Mouse (Mus musculus) naive thymus-derived CD4-positive, alpha-beta T cell, adult 2 months (primary cell): ENCODE results near the gene Arhgef19.
A peak's percentile ranks its signal among the peaks of the same experiment; 100 is the strongest.

ENCODE experiments used
- DNase-seq: peaks from one replicate; pipeline ENCODE4 v3.0.0-alpha.2; 2011; ENCODE audit warnings: low read depth

The Arhgef19 gene

GRCm38 (mm10) chr4:141239388-141240125, at the start of gene Arhgef19:
Gene Arhgef19 (plus strand): TSS chr4:141239499.
- DNase-seq, result peak; percentile 83

DNA sequence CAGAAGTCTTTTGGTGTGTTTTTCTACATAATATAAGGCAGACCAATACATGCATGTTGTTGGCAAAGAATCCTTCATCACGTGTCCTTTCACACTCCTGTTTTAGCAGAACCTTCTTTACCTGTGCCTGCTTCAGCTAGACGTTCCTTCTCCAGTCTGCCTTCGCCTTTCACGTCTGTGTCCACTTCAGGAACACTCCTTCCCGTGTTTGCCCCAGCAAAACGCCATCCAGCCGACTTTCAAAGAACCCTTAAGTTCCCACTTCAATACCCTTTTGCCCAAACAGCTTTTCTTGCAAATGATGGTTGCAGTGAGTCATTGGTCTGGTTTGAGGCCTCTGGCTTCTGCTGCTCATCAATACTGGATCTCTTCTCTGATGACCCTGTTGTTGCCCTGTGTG, 48.0 kb upstream of the Arhgef19 start:
- no peak for DNase-seq

- DNase-seq, result no peak
These were observed 44.7 kb upstream of the Arhgef19 start for GRCm38 (mm10) chr4:141194553-141194952.

- DNase-seq, result no peak
These were observed 42.2 kb upstream of the Arhgef19 start for GRCm38 (mm10) chr4:141196981-141197685.

DNA sequence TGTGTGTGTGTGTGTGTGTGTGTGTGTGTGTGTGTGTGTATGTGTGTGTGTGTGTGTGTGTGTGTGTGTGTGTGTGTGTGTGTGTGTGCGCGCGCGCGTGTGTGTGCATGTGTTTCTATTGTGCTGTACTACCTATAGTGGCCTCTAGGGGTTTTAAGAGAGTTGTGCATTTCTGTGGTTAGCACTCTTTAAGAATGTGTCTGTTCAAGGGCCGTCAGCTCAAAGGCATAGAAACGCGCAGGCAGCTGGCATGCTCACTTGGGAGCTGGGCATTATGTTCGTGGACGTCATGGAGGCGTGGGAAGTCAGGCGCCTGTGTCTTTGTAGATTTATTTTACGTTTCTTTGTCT, 41.6 kb upstream of the Arhgef19 start:
- DNase-seq, result no peak

- no peak for DNase-seq
These were observed 38.4 kb upstream of the Arhgef19 start for GRCm38 (mm10) chr4:141200906-141201305.

GRCm38 (mm10) chr4:141202192-141202591, 37.1 kb upstream of the Arhgef19 start:
- no peak for DNase-seq

DNA sequence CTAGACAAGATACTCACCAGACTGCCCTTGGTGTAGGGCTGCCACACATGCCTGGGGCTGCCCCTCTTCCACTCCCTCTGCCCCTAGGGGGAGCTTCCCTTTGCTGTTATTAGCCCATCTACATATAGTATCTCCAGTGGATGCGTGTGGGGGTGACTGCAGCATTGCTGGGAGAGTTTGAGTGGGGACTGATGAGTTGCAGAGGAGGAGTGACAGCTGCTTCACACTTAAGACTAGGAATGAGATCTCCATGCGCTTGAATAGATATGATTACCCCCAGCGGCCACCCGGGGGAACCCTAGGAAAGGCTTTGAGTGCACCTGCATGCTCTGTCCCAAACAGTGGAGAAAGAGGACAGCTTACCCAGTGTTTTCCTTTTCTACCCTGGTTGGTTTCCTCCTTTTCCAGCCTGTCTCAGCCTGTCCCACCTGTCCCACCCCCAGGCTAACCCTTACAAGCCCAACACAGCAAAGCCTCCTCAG, 34.7 kb upstream of the Arhgef19 start:
- DNase-seq, result no peak

DNA sequence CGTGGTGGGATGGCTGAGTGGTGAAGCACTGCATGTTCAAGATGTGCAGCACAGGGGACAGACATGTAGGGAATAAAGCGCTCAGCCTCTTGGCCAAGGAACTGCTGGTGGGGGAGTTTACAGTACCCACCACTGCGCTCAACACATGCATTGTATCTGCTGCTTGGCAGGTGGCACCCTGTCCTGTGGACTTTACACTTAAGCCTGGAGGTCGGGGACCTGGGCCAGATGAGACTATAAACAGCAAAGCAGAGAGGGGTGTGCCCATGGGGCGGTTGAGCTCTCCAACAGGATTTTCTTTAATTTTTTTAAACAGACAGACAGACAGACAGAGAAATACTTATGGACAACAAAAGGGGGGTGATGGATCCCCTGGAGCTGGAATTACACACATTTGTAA, 32.2 kb upstream of the Arhgef19 start:
- no peak for DNase-seq

DNA sequence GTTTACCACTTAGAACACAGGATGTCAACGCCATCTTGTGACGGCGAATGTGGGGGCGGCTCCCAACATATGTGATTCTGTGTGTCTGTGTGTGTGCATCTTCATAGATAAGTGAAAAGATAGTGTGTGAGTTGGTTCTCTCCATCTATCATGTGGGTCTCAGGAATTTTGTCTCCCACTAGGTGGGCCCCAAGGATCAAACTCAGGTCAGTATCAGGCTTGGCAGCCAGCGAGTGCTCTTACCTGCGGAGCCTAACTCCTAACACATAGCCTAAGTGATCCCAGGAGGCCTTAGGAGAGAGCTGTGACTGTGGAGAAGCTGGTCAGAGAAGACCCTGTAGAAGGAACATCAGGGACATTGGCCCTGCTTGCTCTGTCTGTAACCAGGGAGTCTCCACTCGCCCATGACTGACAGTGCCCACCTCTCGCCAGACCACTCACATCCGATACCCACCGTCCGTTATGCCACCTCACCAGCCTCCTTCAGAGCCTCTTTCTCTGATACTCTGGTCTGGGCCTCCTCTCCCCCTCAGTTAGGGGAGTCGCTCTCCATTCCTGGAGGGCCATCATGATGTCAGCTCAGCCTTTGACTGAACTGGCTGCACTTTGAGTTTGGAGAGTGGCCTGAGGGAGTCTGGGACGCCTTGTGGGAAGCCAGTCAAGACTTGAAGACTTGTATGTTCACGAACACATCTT, 28.6 kb upstream of the Arhgef19 start:
- DNase-seq, result peak; percentile 81

- DNase-seq, result no peak
These were observed 27.7 kb upstream of the Arhgef19 start for GRCm38 (mm10) chr4:141211646-141212045.

GRCm38 (mm10) chr4:141212892-141213291, 26.4 kb upstream of the Arhgef19 start:
- DNase-seq, result peak; percentile 20

GRCm38 (mm10) chr4:141213342-141213741, 26.0 kb upstream of the Arhgef19 start:
- DNase-seq, result peak; percentile 33

DNA sequence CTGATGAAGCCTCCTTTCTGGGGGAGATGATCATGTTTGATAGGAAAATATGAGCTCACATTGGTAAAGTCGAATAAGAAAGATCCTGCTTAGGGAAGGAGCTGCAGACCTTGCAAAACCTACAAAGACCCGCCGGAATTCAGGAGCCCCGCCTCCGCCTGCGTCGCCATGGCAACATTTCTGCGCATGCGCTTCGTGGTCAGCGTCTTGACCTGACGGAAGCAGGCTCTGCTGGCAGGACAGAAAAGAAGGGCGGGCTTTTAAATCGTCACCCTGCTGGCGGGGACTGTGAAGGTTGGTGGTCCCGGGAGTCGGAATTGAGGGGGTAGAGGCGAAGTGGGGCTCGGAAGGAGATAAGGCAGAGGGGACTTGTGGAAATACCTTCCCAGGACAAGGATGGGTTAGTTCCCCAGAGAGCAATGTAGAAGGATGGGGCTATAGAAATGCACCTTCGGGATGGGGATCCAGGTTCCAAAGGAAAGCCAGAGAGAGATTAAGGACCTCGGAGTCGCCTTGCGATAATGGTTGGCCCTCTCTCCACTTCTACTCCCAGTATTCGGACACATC, 25.4 kb upstream of the Arhgef19 start, which contains the start of gene Rsg1:
Gene Rsg1 (plus strand): TSS at position 187 of the 567 bp plus-strand sequence.
- DNase-seq, result peak; percentile 95

GRCm38 (mm10) chr4:141214337-141214851, 24.9 kb upstream of the Arhgef19 start:
- peak; percentile 85 for DNase-seq

- no peak for DNase-seq
These were observed 19.6 kb upstream of the Arhgef19 start for GRCm38 (mm10) chr4:141219583-141220213.

- no peak for DNase-seq
These were observed 17.5 kb upstream of the Arhgef19 start for GRCm38 (mm10) chr4:141221848-141222247.

DNA sequence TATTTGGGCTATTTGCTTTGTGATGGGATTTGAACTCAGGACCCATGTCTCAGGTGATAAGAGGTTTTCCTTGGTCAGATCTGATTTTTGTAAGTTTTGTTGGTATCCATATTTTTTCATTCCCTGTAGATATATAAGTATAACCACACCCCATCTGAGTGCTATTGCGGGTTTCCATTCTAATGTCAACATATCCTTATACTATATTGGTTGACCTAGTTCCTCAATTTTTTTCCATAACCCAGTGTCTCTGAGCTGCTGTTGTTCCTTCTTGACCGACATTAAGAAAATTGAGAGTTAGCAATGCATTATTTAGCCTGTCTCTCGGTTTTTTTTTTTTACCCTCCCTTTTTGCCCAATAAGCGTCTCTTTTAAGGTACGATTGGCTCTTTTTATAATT, 16.5 kb upstream of the Arhgef19 start:
- no peak for DNase-seq

GRCm38 (mm10) chr4:141228687-141229086, 10.6 kb upstream of the Arhgef19 start:
- no peak for DNase-seq

DNA sequence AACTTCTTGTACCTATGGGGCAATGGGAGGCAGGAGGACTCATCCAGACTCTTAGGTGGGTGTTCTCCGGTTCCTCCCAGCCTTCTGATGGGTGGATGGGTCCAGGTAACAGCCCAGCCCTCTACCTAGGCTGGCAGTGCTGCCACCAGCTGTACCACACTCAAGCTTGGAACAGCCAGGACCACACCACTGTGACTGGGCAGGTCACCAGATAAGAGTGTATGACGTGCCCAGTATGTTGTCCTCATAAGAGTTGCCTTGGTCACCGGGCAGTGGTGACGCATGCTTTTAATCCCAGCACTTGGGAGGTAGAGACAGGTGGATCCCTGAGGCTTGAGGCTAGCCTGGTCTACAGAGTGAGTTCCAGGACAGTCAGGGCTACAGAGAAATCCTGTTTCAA, 6.1 kb upstream of the Arhgef19 start:
- DNase-seq, result no peak

GRCm38 (mm10) chr4:141235537-141236111, 3.7 kb upstream of the Arhgef19 start:
- DNase-seq, result no peak
